Mouse (Mus musculus): ENCODE measurements around the gene Ptcd2. TPM values are rescaled to one million over a fixed set of nuclear protein-coding genes. Genes with fewer than 3 reads are reported as not detected.

The Ptcd2 gene
- 34.7 TPM for polyA plus RNA-seq (2017; shearing (Covaris generic))

GRCm38 (mm10) chr13:99344599-99345575, at the start of gene Ptcd2, which contains the start of gene Mrps27:
Gene Ptcd2 (minus strand): TSS chr13:99344705.
Gene Mrps27 (plus strand): TSS chr13:99344786.

Other genes with a start within 250 kb of the Ptcd2 start
- gene Zfp366, start 159.9 kb downstream of the Ptcd2 start, polyA plus RNA-seq (2017; shearing (Covaris generic)), result not detected
- gene Mrps27, start 81 bp upstream of the Ptcd2 start, polyA plus RNA-seq (2017; shearing (Covaris generic)), result 12.1 TPM
- gene Map1b, start 171.8 kb upstream of the Ptcd2 start, polyA plus RNA-seq (2017; shearing (Covaris generic)), result 0.96 TPM